Mouse (Mus musculus) CH12F3 (cell line): ENCODE measurements around the gene Wdr95.

ENCODE experiments used
- in situ Hi-C: fragments of 300-500 bp; cut with MboI; formaldehyde crosslinking; loops from 2 replicates; pipeline ENCODE4 v1.14.3; 2020; ENCODE audit warnings: low sequenced_read_pairs

Wdr95 gene

GRCm38 (mm10) chr5:149617776-149618425, 89.4 kb downstream of the Wdr95 start:
- in situ Hi-C loops: no loop called here

- in situ Hi-C loops: no loop called here
These were observed 93.7 kb downstream of the Wdr95 start for GRCm38 (mm10) chr5:149622152-149622551.

GRCm38 (mm10) chr5:149622644-149623043, 94.2 kb downstream of the Wdr95 start:
- in situ Hi-C loops: no loop called here

- in situ Hi-C loops: no loop called here
These were observed 95.6 kb downstream of the Wdr95 start for GRCm38 (mm10) chr5:149623815-149624675.

- in situ Hi-C loops: no loop called here
These were observed 97.1 kb downstream of the Wdr95 start for GRCm38 (mm10) chr5:149625547-149625946.

GRCm38 (mm10) chr5:149634409-149635035, 106.0 kb downstream of the Wdr95 start:
- in situ Hi-C loops: no loop called here

- in situ Hi-C loops: no loop called here
These were observed 107.1 kb downstream of the Wdr95 start for GRCm38 (mm10) chr5:149635556-149635955.

GRCm38 (mm10) chr5:149636075-149636920, 107.8 kb downstream of the Wdr95 start, which contains the start of gene Hsph1:
TSS of gene Hsph1 (minus strand) at chr5:149636376.
- in situ Hi-C loops: no loop called here

GRCm38 (mm10) chr5:149637306-149637705, 108.8 kb downstream of the Wdr95 start:
- in situ Hi-C loops: no loop called here

- in situ Hi-C loops: no loop called here
These were observed 112.9 kb downstream of the Wdr95 start for GRCm38 (mm10) chr5:149641277-149641892.

- in situ Hi-C loops: no loop called here
These were observed 113.9 kb downstream of the Wdr95 start for GRCm38 (mm10) chr5:149642366-149642765.

- in situ Hi-C loops: no loop called here
These were observed 114.5 kb downstream of the Wdr95 start for GRCm38 (mm10) chr5:149642783-149643509.

- in situ Hi-C loops: no loop called here
These were observed 119.1 kb downstream of the Wdr95 start for GRCm38 (mm10) chr5:149647367-149648115.

GRCm38 (mm10) chr5:149648196-149648595, 119.7 kb downstream of the Wdr95 start:
- in situ Hi-C loops: no loop called here

GRCm38 (mm10) chr5:149648895-149649406, 120.5 kb downstream of the Wdr95 start:
- in situ Hi-C loops: no loop called here

- in situ Hi-C loops: no loop called here
These were observed 121.2 kb downstream of the Wdr95 start for GRCm38 (mm10) chr5:149649499-149650178.

- in situ Hi-C loops: no loop called here
These were observed 121.7 kb downstream of the Wdr95 start for GRCm38 (mm10) chr5:149650179-149650553.

- in situ Hi-C loops: no loop called here
These were observed 127.2 kb downstream of the Wdr95 start for GRCm38 (mm10) chr5:149655636-149656035.
